Mouse (Mus musculus) CH12.LX (cell line): ENCODE results near the gene Eif2b5.

Experiments
- CTCF ChIP-seq, 2 experiments: IDR thresholded peaks in 1 of 2; conservative IDR thresholded peaks in 1 of 2; 2 replicates each; pipeline ENCODE4 v1.5.1; 2011 to 2012; ENCODE audit warnings: low read depth in 2 of 2, low read length in 2 of 2, improper control_type of control experiment in 1 of 2, inconsistent platforms in 1 of 2, mild to moderate bottlenecking in 1 of 2, moderate library complexity in 1 of 2
- E2F4 ChIP-seq: IDR thresholded peaks from 2 replicates; pipeline ENCODE4 v1.6.1; 2011; ENCODE audit warnings: low read depth, low read length, improper control_type of control experiment; ENCODE audit not compliant: insufficient replicate concordance
- EP300 ChIP-seq: IDR thresholded peaks from 2 replicates; pipeline ENCODE4 v1.6.1; 2011; ENCODE audit warnings: low read length, improper control_type of control experiment
- GABPA ChIP-seq: IDR thresholded peaks from 2 replicates; pipeline ENCODE4 v1.6.1; 2012; ENCODE audit warnings: low read depth, low read length, improper control_type of control experiment, inconsistent platforms; ENCODE audit not compliant: insufficient replicate concordance
- HCFC1 ChIP-seq: IDR thresholded peaks from 2 replicates; pipeline ENCODE4 v1.6.1; 2012; ENCODE audit warnings: low read depth, mild to moderate bottlenecking, inconsistent platforms, low read length, improper control_type of control experiment
- MAZ ChIP-seq: IDR thresholded peaks from 2 replicates; pipeline ENCODE4 v1.6.1; 2012; ENCODE audit warnings: low read depth, mild to moderate bottlenecking, inconsistent platforms, low read length, improper control_type of control experiment, moderate library complexity
- POLR2A ChIP-seq: IDR thresholded peaks from 2 replicates; pipeline ENCODE4 v1.6.1; 2011; ENCODE audit warnings: low read depth, mild to moderate bottlenecking, improper control_type of control experiment, low read length
- ZMIZ1 ChIP-seq: IDR thresholded peaks from 2 replicates; pipeline ENCODE4 v1.6.1; 2012; ENCODE audit warnings: low read depth, mild to moderate bottlenecking, inconsistent platforms, low read length, improper control_type of control experiment

DNA sequence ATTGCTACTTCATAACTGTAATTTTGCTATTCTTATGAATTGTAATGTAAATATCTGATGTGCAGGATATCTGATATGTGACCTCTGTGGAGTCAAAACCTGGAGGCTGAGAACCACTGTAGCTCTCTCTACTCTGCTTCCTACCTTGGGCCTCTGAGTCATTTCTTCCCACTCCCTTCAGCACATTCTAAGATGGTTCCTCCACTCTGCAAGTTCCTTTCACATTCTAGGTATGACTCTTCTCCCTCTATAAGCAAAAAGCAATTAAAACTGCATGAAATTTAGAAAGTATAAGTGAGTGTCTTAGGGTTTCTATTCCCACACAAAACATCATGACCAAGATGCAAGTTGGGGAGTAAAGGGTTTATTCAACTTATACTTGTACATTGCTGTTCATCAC, 33.9 kb upstream of the Eif2b5 start:
- TF ChIP-seq CTCF (conservative IDR thresholded peaks at IDR 0.05 in 1 of 2, IDR thresholded peaks at IDR 0.05 in 1 of 2; ENCODE audit: low read depth in 2 of 2, low read length in 2 of 2) (no peak), EP300 (no peak), MAZ (no peak), POLR2A (no peak), GABPA (no peak), HCFC1 (no peak), E2F4 (no peak), ZMIZ1 (no peak)
